Mouse (Mus musculus) small intestine, adult 2 months (tissue): ENCODE measurements around the gene Rap1gds1. TPM values are rescaled to one million over a fixed set of nuclear protein-coding genes. Genes with fewer than 3 reads are reported as not detected.
A peak's percentile ranks its signal among the peaks of the same experiment; 100 is the strongest.

Experiments
- H3K27ac ChIP-seq: fragments of 200-500 bp; 2 replicates; pipeline ENCODE4 v1.5.1; 2012; ENCODE audit warnings: low read depth, low read length, control low read depth, inconsistent platforms; ENCODE audit not compliant: insufficient read depth
- H3K27me3 ChIP-seq: fragments of 200-500 bp; 2 replicates; pipeline ENCODE4 v1.6.1; 2012; ENCODE audit warnings: mild to moderate bottlenecking, moderate library complexity, low read length, inconsistent platforms; ENCODE audit not compliant: control insufficient read depth, insufficient read depth
- H3K36me3 ChIP-seq: fragments of 200-500 bp; 2 replicates; pipeline ENCODE4 v1.6.1; 2012; ENCODE audit warnings: mild to moderate bottlenecking, low read length, control low read depth, inconsistent platforms; ENCODE audit not compliant: control insufficient read depth, insufficient read depth
- H3K4me1 ChIP-seq: fragments of 200-500 bp; 2 replicates; pipeline ENCODE4 v1.6.1; 2012; ENCODE audit warnings: low read length, inconsistent platforms, mixed read lengths; ENCODE audit not compliant: control insufficient read depth, insufficient read depth, insufficient read length
- H3K4me3 ChIP-seq: fragments of 200-500 bp; 2 replicates; pipeline ENCODE4 v1.5.1; 2012; ENCODE audit warnings: low read depth, mild to moderate bottlenecking, control low read depth, inconsistent platforms, low read length, moderate library complexity
- CTCF ChIP-seq: fragments of 200-500 bp; IDR thresholded peaks from 2 replicates; pipeline ENCODE4 v1.5.1; 2012; ENCODE audit warnings: low read depth, mild to moderate bottlenecking, control low read depth, inconsistent platforms, low read length, moderate library complexity, mixed read lengths; ENCODE audit not compliant: insufficient replicate concordance, insufficient read length; ENCODE audit errors: extremely low read depth
- POLR2A ChIP-seq: fragments of 200-500 bp; IDR thresholded peaks from 2 replicates; pipeline ENCODE4 v1.6.1; 2012; ENCODE audit warnings: low read depth, mild to moderate bottlenecking, control low read depth, inconsistent platforms, low read length, moderate library complexity
- WGBS: fragments of 180-500 bp; shearing (Covaris S2); methylation state at CpG from one replicate; pipeline ENCODE4 v1.1.7; 2018; 5-methylcytosine and 5-hydroxymethylcytosine counted together
- polyA plus RNA-seq: library from polyadenylated mRNA; depleted of rRNA; stranded (reverse); fragments of >200 nt; gene quantifications from 2 replicates; pipeline ENCODE4 v1.2.3, GENCODE M21; 2012

Rap1gds1 gene
- polyA plus RNA-seq, 1 experiment, result 8.4 TPM

DNA sequence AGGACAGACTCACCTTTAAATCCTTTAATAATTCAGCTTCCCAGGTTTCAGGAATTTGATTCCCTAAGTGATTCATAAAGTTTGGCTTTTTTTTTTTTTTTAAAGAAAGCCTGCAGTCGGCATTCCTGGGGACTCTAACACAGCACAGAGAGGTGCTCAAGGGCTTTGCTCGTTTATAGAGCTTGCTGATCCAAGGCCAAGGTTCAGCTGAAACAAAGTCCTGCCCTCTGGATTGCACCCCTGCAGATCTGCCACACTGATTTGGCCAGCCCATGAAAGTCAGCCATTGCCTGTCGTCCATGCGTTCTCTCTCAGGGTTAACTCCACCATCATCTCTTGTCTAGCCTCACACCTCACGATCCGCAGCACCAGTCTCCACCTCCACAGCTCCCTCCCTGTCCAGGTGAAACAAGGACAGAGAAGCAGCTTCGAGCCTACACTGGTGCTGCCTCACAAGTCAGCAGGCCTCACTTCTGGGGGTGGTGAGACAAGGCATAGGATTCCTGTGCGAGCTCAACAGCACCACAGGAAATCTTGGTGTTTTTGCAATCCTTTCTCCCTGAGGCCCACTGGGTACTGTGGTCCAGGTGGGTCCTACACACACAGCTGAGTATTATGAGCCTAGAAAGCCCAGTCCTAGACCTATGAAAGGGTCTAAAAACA lies 160.2 kb downstream of the Rap1gds1 start:
- no peak overlapping the region for H3K27ac ChIP-seq
- no peak for TF ChIP-seq POLR2A
- no peak for TF ChIP-seq CTCF
- no peaks in the 10 kb centered on the region for H3K36me3 ChIP-seq
- H3K4me3 ChIP-seq, result no peak overlapping the region
- WGBS, result 22% methylated on average over 8 of the region's 8 CpGs
- no peaks in the 10 kb centered on the region; the same call in 1 of the 2 replicates for H3K4me1 ChIP-seq
- no peaks in the 10 kb centered on the region for H3K27me3 ChIP-seq

GRCm38 (mm10) chr3:138912504-138912903 lies 162.5 kb downstream of the Rap1gds1 start:
- Histone ChIP-seq H3K4me3 (no peak overlapping the region), H3K27ac (no peak overlapping the region), H3K4me1 (no peaks in the 10 kb centered on the region; the same call in 1 of the 2 replicates), H3K36me3 (no peaks in the 10 kb centered on the region), H3K27me3 (no peaks in the 10 kb centered on the region; the same call in 1 of the 2 replicates)
- WGBS, result 83% methylated on average over 8 of the region's 8 CpGs
- TF ChIP-seq CTCF (no peak), POLR2A (no peak)

DNA sequence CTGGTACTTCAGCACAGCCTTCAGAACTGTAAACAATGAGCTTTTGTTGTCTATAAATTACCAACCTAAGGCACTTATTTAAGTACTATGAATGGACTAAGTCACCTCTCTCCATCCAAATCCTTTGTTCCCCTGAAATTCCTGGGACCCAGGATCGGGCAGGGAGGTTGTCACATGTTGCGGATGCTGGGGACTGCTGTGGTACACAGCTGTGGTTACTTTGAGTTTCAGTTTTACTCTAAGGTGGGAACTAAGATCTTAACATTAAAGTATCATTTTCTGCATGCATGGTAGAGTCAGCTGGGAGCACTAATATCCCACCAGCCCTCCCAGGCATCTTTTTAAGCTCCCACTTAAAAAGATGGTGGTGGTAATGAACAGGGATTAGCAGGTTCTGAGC lies 165.7 kb downstream of the Rap1gds1 start:
- no peak for TF ChIP-seq POLR2A
- no peak for TF ChIP-seq CTCF
- Histone ChIP-seq H3K4me1 (no peaks in the 10 kb centered on the region), H3K27me3 (no peaks in the 10 kb centered on the region; the same call in 1 of the 2 replicates), H3K27ac (no peak overlapping the region), H3K36me3 (no peaks in the 10 kb centered on the region; the same call in 1 of the 2 replicates), H3K4me3 (no peak overlapping the region)
- WGBS, result 69% methylated on average over 2 of the region's 2 CpGs

GRCm38 (mm10) chr3:138906112-138906880 lies 168.7 kb downstream of the Rap1gds1 start:
- TF ChIP-seq POLR2A (no peak), CTCF (peak; percentile 83; the same call in 1 of the 2 replicates)
- H3K27ac ChIP-seq, result no peak overlapping the region
- no peak overlapping the region for H3K4me3 ChIP-seq
- no peaks in the 10 kb centered on the region for H3K4me1 ChIP-seq
- H3K27me3 ChIP-seq, result no peaks in the 10 kb centered on the region; the same call in 1 of the 2 replicates
- peaks cover 3% of the 10 kb centered on the region; the same call in 1 of the 2 replicates for H3K36me3 ChIP-seq
- WGBS, result 24% methylated on average over 17 of the region's 17 CpGs

DNA sequence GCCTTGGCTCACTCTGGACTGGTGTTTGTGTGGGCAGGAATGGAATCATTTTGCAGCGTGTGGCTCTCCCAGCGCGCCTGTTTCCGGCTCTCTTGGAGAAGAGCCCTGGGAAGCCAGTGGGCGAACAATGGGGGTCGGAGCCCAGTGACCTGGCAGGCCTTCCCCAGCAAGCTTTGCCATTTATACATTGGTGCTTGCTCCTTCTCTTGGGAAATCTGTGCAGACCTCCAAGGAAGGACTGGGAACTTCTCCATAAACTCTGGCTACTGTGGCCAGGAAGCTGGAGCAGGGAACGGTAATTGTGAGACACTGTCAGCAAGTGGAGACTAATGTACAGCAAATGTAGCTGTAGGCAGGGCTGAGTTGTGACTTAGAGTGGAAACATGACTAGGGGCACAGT lies 169.3 kb downstream of the Rap1gds1 start:
- H3K36me3 ChIP-seq, result peaks cover 3% of the 10 kb centered on the region; the same call in 1 of the 2 replicates
- H3K27ac ChIP-seq, result no peak overlapping the region
- 87% methylated on average over 7 of the region's 7 CpGs for WGBS
- TF ChIP-seq CTCF (no peak), POLR2A (no peak)
- no peaks in the 10 kb centered on the region; the same call in 1 of the 2 replicates for H3K27me3 ChIP-seq
- H3K4me1 ChIP-seq, result no peaks in the 10 kb centered on the region
- no peak overlapping the region for H3K4me3 ChIP-seq

DNA sequence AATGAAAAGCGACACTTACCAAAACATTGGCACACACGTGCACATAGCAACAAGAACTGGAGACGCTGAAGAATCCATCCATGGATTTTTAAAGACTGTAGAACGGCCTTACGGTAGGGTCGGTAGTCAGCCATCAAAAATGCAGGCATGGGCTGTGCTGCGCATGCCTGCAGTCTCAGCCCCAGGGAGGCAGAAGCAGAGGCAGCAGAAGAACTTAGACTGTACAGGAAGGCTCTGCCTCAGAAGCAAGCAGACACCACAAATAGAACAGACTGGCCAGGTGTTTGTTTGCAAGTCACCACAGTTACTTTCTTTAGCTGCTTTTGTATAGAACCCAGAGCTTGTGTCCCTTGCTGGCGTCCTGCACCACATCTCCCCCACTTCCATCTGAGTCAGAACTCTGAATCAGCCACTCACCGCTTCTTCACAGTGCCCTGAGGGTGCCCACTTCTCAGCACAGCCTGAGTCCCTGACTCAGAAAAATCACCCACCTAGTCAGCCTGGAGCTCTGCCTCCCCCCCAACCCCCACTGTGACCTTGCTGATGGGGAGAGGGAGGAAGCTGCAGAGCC lies 174.3 kb downstream of the Rap1gds1 start:
- Histone ChIP-seq H3K36me3 (peaks cover 4% of the 10 kb centered on the region; the same call in 1 of the 2 replicates), H3K27me3 (no peaks in the 10 kb centered on the region), H3K4me1 (no peaks in the 10 kb centered on the region), H3K4me3 (no peak overlapping the region), H3K27ac (no peak overlapping the region)
- no peak for TF ChIP-seq CTCF
- no peak for TF ChIP-seq POLR2A
- WGBS, result 93% methylated on average over 9 of the region's 9 CpGs

- no peak for TF ChIP-seq POLR2A
- TF ChIP-seq CTCF, result no peak
- no peaks in the 10 kb centered on the region for H3K4me1 ChIP-seq
- no peaks in the 10 kb centered on the region for H3K27me3 ChIP-seq
- no peak overlapping the region for H3K27ac ChIP-seq
- H3K4me3 ChIP-seq, result no peak overlapping the region
- H3K36me3 ChIP-seq, result peaks cover 4% of the 10 kb centered on the region; the same call in 1 of the 2 replicates
- whole genome bisulfite sequencing, result 89% methylated on average over 8 of the region's 8 CpGs
Measured at GRCm38 (mm10) chr3:138898055-138898454, 176.9 kb downstream of the Rap1gds1 start.
